Mouse (Mus musculus): ENCODE measurements around the gene Pstpip1. TPM values are rescaled to one million over a fixed set of nuclear protein-coding genes. Genes with fewer than 3 reads are reported as not detected.

Gene Pstpip1
- 105 and 234 TPM in 2 replicates for polyA plus RNA-seq (2012; ENCODE audit: low replicate concordance)

GRCm38 (mm10) chr9:56089778-56090520 lies at the start of gene Pstpip1:
Gene Pstpip1, plus strand, starts transcription at chr9:56089962.

DNA sequence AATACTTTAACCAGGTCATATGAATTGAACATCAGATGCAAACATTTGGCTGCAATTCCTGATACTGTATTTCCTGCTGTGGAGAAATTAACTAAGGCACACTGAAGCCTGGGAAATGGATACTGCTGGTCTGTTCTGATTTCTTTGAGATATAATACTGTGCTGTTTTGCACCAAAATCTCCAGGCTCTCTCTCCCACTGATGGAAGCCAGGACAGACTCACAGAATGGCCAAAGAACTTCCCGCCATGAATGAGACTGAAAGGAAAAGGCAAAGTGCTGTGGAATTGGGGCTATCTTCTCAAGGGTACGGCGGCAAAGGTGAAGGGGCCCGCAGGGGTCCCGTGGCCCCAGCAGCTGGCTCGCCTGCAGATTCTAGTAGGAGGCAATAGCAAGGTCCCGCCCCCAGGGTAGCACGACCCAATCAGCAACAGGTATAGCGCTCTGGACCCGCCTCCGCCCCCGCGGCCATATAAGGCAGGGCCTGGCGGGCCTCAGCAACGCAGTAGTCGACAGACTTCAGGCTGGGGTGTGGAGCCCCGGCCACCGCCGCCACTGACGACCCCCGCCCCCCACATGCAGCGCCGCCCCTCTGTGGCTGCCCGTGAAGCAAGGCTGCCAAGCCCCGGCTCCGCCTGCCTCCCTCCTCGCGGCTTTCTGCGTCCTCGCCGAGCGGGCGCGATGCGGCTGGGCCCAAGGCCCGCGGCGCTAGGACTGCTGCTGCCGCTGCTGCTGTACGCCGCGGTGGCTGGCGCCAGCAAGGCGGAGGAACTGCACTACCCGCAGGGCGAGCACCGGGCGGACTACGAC lies 48.2 kb upstream of the Pstpip1 start, which contains the start of gene Rcn2:
TSS of gene Rcn2 (plus strand) at position 474 of the 809 bp plus-strand sequence.

GRCm38 (mm10) chr9:56165377-56165776 lies 75.6 kb downstream of the Pstpip1 start, which contains the start of gene Tspan3:
Gene Tspan3, minus strand, starts transcription at chr9:56165477.

Other genes starting within 250 kb of the Pstpip1 start
- gene Scaper, start 151.8 kb upstream of the Pstpip1 start, polyA plus RNA-seq (2012; ENCODE audit: low replicate concordance), result 0.67 and 1.5 TPM in 2 replicates
- not detected in 2 replicates for gene 4930563M21Rik, start 79.4 kb upstream of the Pstpip1 start, polyA plus RNA-seq (2012; ENCODE audit: low replicate concordance)
- 23.5 and 61.8 TPM in 2 replicates for gene Rcn2, start 48.1 kb upstream of the Pstpip1 start, polyA plus RNA-seq (2012; ENCODE audit: low replicate concordance)
- 8.1 and 20.1 TPM in 2 replicates for gene Tspan3, start 75.5 kb downstream of the Pstpip1 start, polyA plus RNA-seq (2012; ENCODE audit: low replicate concordance)